Mouse (Mus musculus) T-helper 17 cell (primary cell): ENCODE results near the gene Esp38.
"Not testable (repeated sequence)": the region's sequence is repeated elsewhere in the genome, so short reads cannot be mapped to it uniquely, and the experiment has no call there.

Experiments used
- in situ Hi-C, 2 experiments: fragments of 300-600 bp; cut with MboI, MseI; formaldehyde crosslinking; loops; 1 replicate in 1 of 2; 2 replicates in 1 of 2; pipeline ENCODE4 v1.15.1; 2025; ENCODE audit warnings: high pct_unique_total_duplicates in 2 of 2

Esp38 gene

GRCm38 (mm10) chr17:39950220-39950619 lies at the start of gene Esp38:
Esp38 (plus strand) TSS chr17:39950520.
- in situ Hi-C loops = no loop called here

- in situ Hi-C loops = not testable (repeated sequence)
Measured at GRCm38 (mm10) chr17:39902928-39903545, 47.3 kb upstream of the Esp38 start.
